Mouse (Mus musculus): ENCODE data around the gene Cacna1b. TPM values are rescaled to one million over a fixed set of nuclear protein-coding genes. Genes with fewer than 3 reads are reported as not detected.
A peak's percentile ranks its signal among the peaks of the same experiment; 100 is the strongest.

Cacna1b gene
- polyA plus RNA-seq (2015; fragmentation: Nextera tagmentation; extraction: Ambion mirVana), result 0.62 and 0.97 TPM in 2 replicates

DNA sequence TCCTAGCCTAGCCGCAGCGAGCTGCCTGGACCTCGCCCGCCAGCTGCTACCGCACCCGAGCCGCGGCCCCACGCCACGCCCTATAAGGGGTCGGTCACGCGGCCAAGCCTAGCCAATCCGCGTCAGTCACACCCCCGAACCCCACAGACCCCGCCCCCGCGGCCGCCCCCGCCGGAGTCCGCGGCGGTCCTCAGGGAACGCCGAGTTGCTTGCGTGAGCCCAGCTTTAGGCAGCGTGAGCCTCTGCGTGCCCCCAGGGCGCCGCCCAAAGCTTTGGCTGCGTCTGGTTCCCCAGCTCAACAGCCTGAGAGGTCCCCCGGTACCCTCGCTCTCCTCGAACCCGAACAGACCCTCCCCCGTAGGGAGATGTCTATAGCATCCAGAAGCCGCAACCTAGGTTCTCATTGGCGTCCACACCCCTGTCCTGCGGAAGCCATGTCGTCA, at the start of gene Cacna1b:
TSS of gene Cacna1b (minus strand) at position 38 of the 443 bp plus-strand sequence.
- Histone ChIP-seq H3K27ac (ENCODE audit: low read length) (no peak within 1 kb of the TSS), H3K9me3 (ENCODE audit: control insufficient read depth, low read length) (no peaks in the 10 kb centered on the region), H3K9ac (ENCODE audit: low read depth, low read length) (peak within 1 kb of the TSS; percentile 55), H3K4me1 (ENCODE audit: control insufficient read depth, insufficient read depth, low read length) (peaks cover 13% of the 10 kb centered on the region), H3K27me3 (replicated peaks; ENCODE audit: control insufficient read depth, insufficient read depth, low read length) (peaks cover 19% of the 10 kb centered on the region), H3K36me3 (ENCODE audit: control insufficient read depth, insufficient read depth, low read length) (no peaks in the 10 kb centered on the region), H3K4me3 (ENCODE audit: low read length) (peak within 1 kb of the TSS; percentile 60), H3K4me2 (ENCODE audit: low read depth, low read length) (peak within 1 kb of the TSS; percentile 98)
- ATAC-seq, result peak; percentile 94
- WGBS, result under 1% methylated on average over 42 of the region's 42 CpGs

DNA sequence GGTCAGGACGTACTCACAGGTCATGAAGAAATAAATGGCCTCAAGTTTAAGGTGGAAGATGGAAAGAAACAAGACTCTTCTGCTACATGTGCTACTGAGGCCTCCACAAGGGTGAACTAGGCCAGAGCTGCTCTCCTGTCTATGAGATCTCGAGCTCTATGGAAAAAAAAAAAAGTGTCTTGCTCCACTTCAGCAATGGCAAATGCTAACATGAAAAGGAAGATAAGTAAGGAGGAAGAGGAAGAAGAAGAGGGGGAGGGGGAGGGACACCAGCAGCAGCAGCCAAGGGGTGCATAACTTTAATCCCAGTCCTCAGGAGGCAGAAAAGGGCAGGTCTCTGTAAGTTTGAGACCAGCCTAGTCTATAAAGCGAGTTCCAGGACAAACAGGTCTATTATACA, 46.8 kb upstream of the Cacna1b start:
- Histone ChIP-seq H3K4me2 (ENCODE audit: low read depth, low read length) (no peak overlapping the region), H3K27me3 (replicated peaks; ENCODE audit: control insufficient read depth, insufficient read depth, low read length) (no peaks in the 10 kb centered on the region), H3K36me3 (ENCODE audit: control insufficient read depth, insufficient read depth, low read length) (peaks cover 25% of the 10 kb centered on the region), H3K9ac (ENCODE audit: low read depth, low read length) (no peak overlapping the region), H3K9me3 (ENCODE audit: control insufficient read depth, low read length) (no peaks in the 10 kb centered on the region), H3K4me3 (ENCODE audit: low read length) (no peak overlapping the region), H3K27ac (ENCODE audit: low read length) (no peak overlapping the region), H3K4me1 (ENCODE audit: control insufficient read depth, insufficient read depth, low read length) (no peaks in the 10 kb centered on the region)
- WGBS, result 86% methylated on average over 3 of the region's 3 CpGs
- no peak for ATAC-seq

DNA sequence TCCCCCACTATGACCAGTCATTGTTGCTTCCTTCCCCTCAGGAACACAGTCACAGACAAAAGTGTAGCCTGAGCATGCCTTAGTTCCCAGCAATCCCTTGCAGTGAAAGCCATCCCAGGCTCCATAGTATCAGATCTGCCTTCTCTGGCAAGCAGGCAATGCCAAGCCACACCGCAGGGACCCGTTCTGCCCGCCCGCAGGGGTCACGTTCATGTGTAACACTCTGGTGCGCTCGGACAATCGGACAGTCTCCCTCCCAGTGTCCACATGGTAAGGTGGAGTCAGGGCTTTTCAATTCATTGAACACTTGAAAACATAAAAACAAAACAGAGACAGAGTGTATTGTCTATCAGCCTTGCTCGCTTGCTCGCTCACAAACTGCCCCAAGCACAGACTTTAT, 44.7 kb upstream of the Cacna1b start:
- no peak overlapping the region for H3K9ac ChIP-seq (ENCODE audit: low read depth, low read length)
- H3K27me3 ChIP-seq (replicated peaks; ENCODE audit: control insufficient read depth, insufficient read depth, low read length), result no peaks in the 10 kb centered on the region
- H3K27ac ChIP-seq (ENCODE audit: low read length), result no peak overlapping the region
- no peak overlapping the region for H3K4me2 ChIP-seq (ENCODE audit: low read depth, low read length)
- peaks cover 19% of the 10 kb centered on the region for H3K36me3 ChIP-seq (ENCODE audit: control insufficient read depth, insufficient read depth, low read length)
- H3K4me1 ChIP-seq (ENCODE audit: control insufficient read depth, insufficient read depth, low read length), result no peaks in the 10 kb centered on the region
- no peaks in the 10 kb centered on the region for H3K9me3 ChIP-seq (ENCODE audit: control insufficient read depth, low read length)
- no peak for ATAC-seq
- 96% methylated on average over 10 of the region's 10 CpGs for WGBS
- H3K4me3 ChIP-seq (ENCODE audit: low read length), result no peak overlapping the region

DNA sequence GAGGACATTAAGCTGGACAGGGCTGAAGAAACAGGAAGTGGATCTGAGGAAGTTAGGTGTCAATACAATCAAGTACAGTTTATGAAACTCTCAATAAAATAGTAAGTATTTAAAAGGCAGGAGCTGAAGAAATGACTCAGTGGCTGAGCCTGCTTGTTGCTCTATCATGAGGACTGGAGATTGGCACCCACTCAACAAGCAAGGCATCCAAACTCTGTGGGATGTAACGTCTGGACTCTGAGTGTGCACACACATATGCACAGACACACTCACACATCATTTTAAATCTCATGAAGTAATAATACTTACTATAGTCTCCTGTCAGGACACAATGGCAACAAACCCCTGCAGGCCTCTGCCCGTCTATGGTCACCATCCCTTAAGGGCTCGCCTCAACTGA, 44.1 kb upstream of the Cacna1b start:
- 94% methylated on average over 3 of the region's 3 CpGs for WGBS
- H3K36me3 ChIP-seq (ENCODE audit: control insufficient read depth, insufficient read depth, low read length), result peaks cover 14% of the 10 kb centered on the region
- H3K9me3 ChIP-seq (ENCODE audit: control insufficient read depth, low read length), result no peaks in the 10 kb centered on the region
- ATAC-seq, result no peak
- H3K27me3 ChIP-seq (replicated peaks; ENCODE audit: control insufficient read depth, insufficient read depth, low read length), result no peaks in the 10 kb centered on the region
- no peak overlapping the region for H3K27ac ChIP-seq (ENCODE audit: low read length)
- no peaks in the 10 kb centered on the region for H3K4me1 ChIP-seq (ENCODE audit: control insufficient read depth, insufficient read depth, low read length)
- H3K4me2 ChIP-seq (ENCODE audit: low read depth, low read length), result no peak overlapping the region
- H3K4me3 ChIP-seq (ENCODE audit: low read length), result no peak overlapping the region
- H3K9ac ChIP-seq (ENCODE audit: low read depth, low read length), result no peak overlapping the region

GRCm38 (mm10) chr2:24806143-24806542, 43.2 kb upstream of the Cacna1b start:
- 89% methylated on average over 6 of the region's 6 CpGs for WGBS
- ATAC-seq, result no peak
- Histone ChIP-seq H3K4me2 (ENCODE audit: low read depth, low read length) (no peak overlapping the region), H3K27me3 (replicated peaks; ENCODE audit: control insufficient read depth, insufficient read depth, low read length) (no peaks in the 10 kb centered on the region), H3K4me1 (ENCODE audit: control insufficient read depth, insufficient read depth, low read length) (no peaks in the 10 kb centered on the region), H3K9me3 (ENCODE audit: control insufficient read depth, low read length) (no peaks in the 10 kb centered on the region), H3K36me3 (ENCODE audit: control insufficient read depth, insufficient read depth, low read length) (peaks cover 17% of the 10 kb centered on the region), H3K9ac (ENCODE audit: low read depth, low read length) (no peak overlapping the region), H3K27ac (ENCODE audit: low read length) (no peak overlapping the region), H3K4me3 (ENCODE audit: low read length) (no peak overlapping the region)

- ATAC-seq, result no peak
- Histone ChIP-seq H3K9me3 (ENCODE audit: control insufficient read depth, low read length) (no peaks in the 10 kb centered on the region), H3K4me1 (ENCODE audit: control insufficient read depth, insufficient read depth, low read length) (no peaks in the 10 kb centered on the region), H3K36me3 (ENCODE audit: control insufficient read depth, insufficient read depth, low read length) (peaks cover 17% of the 10 kb centered on the region), H3K27ac (ENCODE audit: low read length) (no peak overlapping the region), H3K4me3 (ENCODE audit: low read length) (no peak overlapping the region), H3K4me2 (ENCODE audit: low read depth, low read length) (no peak overlapping the region), H3K27me3 (replicated peaks; ENCODE audit: control insufficient read depth, insufficient read depth, low read length) (no peaks in the 10 kb centered on the region), H3K9ac (ENCODE audit: low read depth, low read length) (no peak overlapping the region)
- 93% methylated on average over 4 of the region's 4 CpGs for WGBS
Measured at GRCm38 (mm10) chr2:24805621-24806020, 42.7 kb upstream of the Cacna1b start.

- whole genome bisulfite sequencing, result 88% methylated on average over 5 of the region's 5 CpGs
Measured at GRCm38 (mm10) chr2:24796833-24797457, 34.0 kb upstream of the Cacna1b start.

DNA sequence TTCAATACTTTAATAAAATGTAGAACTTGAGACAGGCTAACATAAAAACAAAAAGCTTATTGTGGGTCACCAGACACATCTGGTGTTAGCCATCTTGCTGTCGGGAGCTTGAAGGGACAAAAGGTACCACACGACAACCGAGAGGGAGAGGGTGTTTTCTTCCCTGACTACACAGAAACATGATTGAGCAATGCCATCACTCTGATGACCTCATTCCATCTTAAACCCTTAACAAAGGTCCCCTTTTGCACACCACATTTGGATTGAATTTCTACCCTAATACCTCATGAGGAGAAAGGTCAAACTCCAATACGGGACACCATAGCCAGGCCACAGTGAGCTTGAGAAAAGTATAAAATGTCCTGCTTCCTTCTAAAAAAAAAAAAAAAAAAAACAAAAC, 24.3 kb upstream of the Cacna1b start:
- Histone ChIP-seq H3K36me3 (ENCODE audit: control insufficient read depth, insufficient read depth, low read length) (peaks cover 4% of the 10 kb centered on the region; the same call in 1 of the 2 replicates), H3K4me1 (ENCODE audit: control insufficient read depth, insufficient read depth, low read length) (no peaks in the 10 kb centered on the region), H3K4me3 (ENCODE audit: low read length) (no peak overlapping the region), H3K9ac (ENCODE audit: low read depth, low read length) (no peak overlapping the region), H3K9me3 (ENCODE audit: control insufficient read depth, low read length) (no peaks in the 10 kb centered on the region), H3K27ac (ENCODE audit: low read length) (no peak overlapping the region), H3K27me3 (replicated peaks; ENCODE audit: control insufficient read depth, insufficient read depth, low read length) (no peaks in the 10 kb centered on the region), H3K4me2 (ENCODE audit: low read depth, low read length) (no peak overlapping the region)
- ATAC-seq, result no peak
- WGBS, result 75% methylated on average over 4 of the region's 4 CpGs

More at GRCm38 (mm10) chr2:24796833-24797457, 34.0 kb upstream of the Cacna1b start:
- peaks cover 25% of the 10 kb centered on the region for H3K36me3 ChIP-seq (ENCODE audit: control insufficient read depth, insufficient read depth, low read length)
- no peak overlapping the region for H3K4me2 ChIP-seq (ENCODE audit: low read depth, low read length)
- no peak overlapping the region for H3K9ac ChIP-seq (ENCODE audit: low read depth, low read length)
- H3K4me1 ChIP-seq (ENCODE audit: control insufficient read depth, insufficient read depth, low read length), result no peaks in the 10 kb centered on the region
- H3K4me3 ChIP-seq (ENCODE audit: low read length), result no peak overlapping the region
- no peaks in the 10 kb centered on the region for H3K27me3 ChIP-seq (replicated peaks; ENCODE audit: control insufficient read depth, insufficient read depth, low read length)
- ATAC-seq, result no peak
- H3K27ac ChIP-seq (ENCODE audit: low read length), result no peak overlapping the region
- no peaks in the 10 kb centered on the region for H3K9me3 ChIP-seq (ENCODE audit: control insufficient read depth, low read length)

DNA sequence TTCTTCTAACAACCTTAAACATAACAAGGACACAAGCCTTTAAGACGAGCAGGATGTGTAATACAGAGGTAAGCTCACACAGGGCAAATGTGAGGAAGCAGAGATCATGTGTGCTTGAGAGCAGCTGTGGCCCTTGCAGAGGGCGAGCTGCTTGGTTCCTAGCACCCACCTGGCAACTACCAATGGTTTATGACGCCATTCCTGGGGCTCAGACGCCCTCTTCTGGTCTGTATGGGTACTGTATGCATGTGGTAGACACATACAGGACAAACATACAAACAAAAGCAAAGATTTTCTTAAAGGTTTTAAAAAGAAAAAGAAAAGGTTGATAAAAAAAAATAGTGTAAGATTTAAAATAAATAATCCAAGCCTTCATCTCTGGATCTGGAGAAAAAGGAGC, 18.3 kb upstream of the Cacna1b start:
- 59% methylated on average over 4 of the region's 4 CpGs for WGBS
- Histone ChIP-seq H3K9ac (ENCODE audit: low read depth, low read length) (no peak overlapping the region), H3K27me3 (replicated peaks; ENCODE audit: control insufficient read depth, insufficient read depth, low read length) (no peaks in the 10 kb centered on the region), H3K36me3 (ENCODE audit: control insufficient read depth, insufficient read depth, low read length) (no peaks in the 10 kb centered on the region), H3K4me3 (ENCODE audit: low read length) (no peak overlapping the region), H3K9me3 (ENCODE audit: control insufficient read depth, low read length) (no peaks in the 10 kb centered on the region), H3K4me2 (ENCODE audit: low read depth, low read length) (no peak overlapping the region), H3K27ac (ENCODE audit: low read length) (no peak overlapping the region), H3K4me1 (ENCODE audit: control insufficient read depth, insufficient read depth, low read length) (no peaks in the 10 kb centered on the region)
- ATAC-seq, result no peak

GRCm38 (mm10) chr2:24776831-24777230, 13.9 kb upstream of the Cacna1b start:
- no peak overlapping the region for H3K9ac ChIP-seq (ENCODE audit: low read depth, low read length)
- H3K27ac ChIP-seq (ENCODE audit: low read length), result no peak overlapping the region
- no peaks in the 10 kb centered on the region for H3K36me3 ChIP-seq (ENCODE audit: control insufficient read depth, insufficient read depth, low read length)
- 13% methylated on average over 3 of the region's 5 CpGs for WGBS
- no peak overlapping the region for H3K4me2 ChIP-seq (ENCODE audit: low read depth, low read length)
- H3K27me3 ChIP-seq (replicated peaks; ENCODE audit: control insufficient read depth, insufficient read depth, low read length), result no peaks in the 10 kb centered on the region
- no peaks in the 10 kb centered on the region for H3K4me1 ChIP-seq (ENCODE audit: control insufficient read depth, insufficient read depth, low read length)
- ATAC-seq, result no peak
- no peaks in the 10 kb centered on the region for H3K9me3 ChIP-seq (ENCODE audit: control insufficient read depth, low read length)
- no peak overlapping the region for H3K4me3 ChIP-seq (ENCODE audit: low read length)

Data from intestine, embryonic 16.5 days (tissue).